Mouse (Mus musculus): ENCODE measurements around the gene Serpina9. TPM values are rescaled to one million over a fixed set of nuclear protein-coding genes. Genes with fewer than 3 reads are reported as not detected.
"Not testable (repeated sequence)": the region's sequence is repeated elsewhere in the genome, so short reads cannot be mapped to it uniquely, and the experiment has no call there.

Gene Serpina9
- polyA plus RNA-seq, 1 experiment from 2014 or later, result not detected

DNA sequence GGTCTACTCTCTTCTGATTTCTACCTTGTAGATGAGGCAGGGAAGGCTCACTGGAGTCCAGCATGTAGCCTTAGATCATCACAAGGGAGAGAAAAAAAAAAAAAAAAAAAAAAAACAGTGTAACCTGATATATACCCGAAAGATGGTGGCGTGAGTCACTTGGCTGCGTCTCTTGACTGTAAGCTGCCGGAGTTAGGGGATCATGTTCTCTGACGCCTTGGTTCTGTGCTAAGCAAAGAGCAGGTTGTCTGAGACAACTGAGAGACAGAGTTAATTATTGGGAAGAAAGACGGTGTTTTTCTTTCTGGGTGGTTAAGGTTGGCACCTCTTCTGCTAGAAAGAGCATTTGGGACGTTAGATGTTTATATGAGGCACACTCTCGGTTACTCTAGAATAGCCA lies 50.7 kb downstream of the Serpina9 start:
- no peaks in the 10 kb centered on the region for H3K4me1 ChIP-seq (ENCODE audit: control insufficient read depth, insufficient read depth, low read length)
- no peak overlapping the region for H3K4me3 ChIP-seq (ENCODE audit: low read depth, low read length)
- ATAC-seq (ENCODE audit: low FRiP score) (no peak), DNase-seq (ENCODE audit: low spot score, missing footprints) (no peak)
- no peaks in the 10 kb centered on the region for H3K27me3 ChIP-seq (ENCODE audit: control insufficient read depth, insufficient read depth, low read length)
- no peaks in the 10 kb centered on the region for H3K9me3 ChIP-seq (ENCODE audit: control insufficient read depth, low read length)
- H3K36me3 ChIP-seq (ENCODE audit: control insufficient read depth, insufficient read depth, low read length), result no peaks in the 10 kb centered on the region
- WGBS, result 94% methylated on average over 8 of the region's 8 CpGs
- no peak overlapping the region for H3K9ac ChIP-seq (ENCODE audit: low read length)
- no peak overlapping the region for H3K4me2 ChIP-seq
- no peak overlapping the region for H3K27ac ChIP-seq (ENCODE audit: low read depth, low read length)

DNA sequence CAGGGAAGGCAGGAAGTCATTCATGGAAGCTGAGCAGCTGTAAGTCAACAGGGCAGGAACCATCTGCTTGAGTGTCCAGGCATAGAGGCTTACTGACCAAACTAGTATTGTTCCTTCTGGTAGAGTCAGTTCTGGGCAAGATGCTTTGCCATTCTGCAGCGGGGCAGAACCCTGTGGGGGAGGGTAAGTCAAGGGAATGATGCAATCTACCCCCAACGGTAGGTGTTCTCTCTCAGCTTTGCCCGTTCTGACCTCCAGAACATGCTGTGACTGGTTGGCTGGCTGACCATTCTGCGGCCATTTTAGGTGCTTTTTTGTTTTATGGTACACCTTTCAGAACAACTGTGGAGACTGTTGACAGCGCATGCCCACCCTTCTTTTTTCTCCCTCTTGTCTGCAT lies 51.2 kb downstream of the Serpina9 start:
- no peaks in the 10 kb centered on the region for H3K27me3 ChIP-seq (ENCODE audit: control insufficient read depth, insufficient read depth, low read length)
- H3K4me1 ChIP-seq (ENCODE audit: control insufficient read depth, insufficient read depth, low read length), result no peaks in the 10 kb centered on the region
- H3K4me3 ChIP-seq (ENCODE audit: low read depth, low read length), result no peak overlapping the region
- DNase-seq (ENCODE audit: low spot score, missing footprints) (no peak), ATAC-seq (ENCODE audit: low FRiP score) (no peak)
- no peak overlapping the region for H3K4me2 ChIP-seq
- WGBS, result 88% methylated on average over 5 of the region's 5 CpGs
- no peak overlapping the region for H3K9ac ChIP-seq (ENCODE audit: low read length)
- H3K9me3 ChIP-seq (ENCODE audit: control insufficient read depth, low read length), result no peaks in the 10 kb centered on the region
- no peaks in the 10 kb centered on the region for H3K36me3 ChIP-seq (ENCODE audit: control insufficient read depth, insufficient read depth, low read length)
- H3K27ac ChIP-seq (ENCODE audit: low read depth, low read length), result no peak overlapping the region

DNA sequence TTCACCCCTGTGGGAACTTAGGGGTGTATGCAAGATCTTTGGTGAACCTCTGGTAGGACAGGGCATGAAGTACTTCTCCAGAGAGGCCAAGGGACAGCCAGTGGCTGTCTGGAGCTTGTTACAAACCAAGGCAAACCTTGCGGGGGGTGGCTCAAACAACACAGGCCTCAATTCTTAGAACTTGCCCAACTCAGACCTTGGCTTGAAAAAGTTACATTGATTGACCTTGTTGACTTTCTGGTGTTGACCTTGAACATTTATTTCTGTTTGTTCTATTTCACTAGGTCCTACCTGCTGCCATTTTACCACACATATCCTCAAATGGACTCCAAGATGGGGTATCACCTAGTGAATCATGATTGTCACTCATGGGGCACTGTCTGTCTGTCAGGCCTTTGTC lies 51.8 kb downstream of the Serpina9 start:
- Histone ChIP-seq H3K9me3 (ENCODE audit: control insufficient read depth, low read length) (no peaks in the 10 kb centered on the region), H3K36me3 (ENCODE audit: control insufficient read depth, insufficient read depth, low read length) (no peaks in the 10 kb centered on the region), H3K27me3 (ENCODE audit: control insufficient read depth, insufficient read depth, low read length) (no peaks in the 10 kb centered on the region), H3K4me1 (ENCODE audit: control insufficient read depth, insufficient read depth, low read length) (no peaks in the 10 kb centered on the region), H3K9ac (ENCODE audit: low read length) (no peak overlapping the region), H3K4me2 (no peak overlapping the region), H3K4me3 (ENCODE audit: low read depth, low read length) (no peak overlapping the region), H3K27ac (ENCODE audit: low read depth, low read length) (no peak overlapping the region)
- WGBS, result 94% methylated on average over 1 of the region's 1 CpGs
- ATAC-seq (ENCODE audit: low FRiP score) (no peak), DNase-seq (ENCODE audit: low spot score, missing footprints) (no peak)

- H3K4me3 ChIP-seq (ENCODE audit: low read depth, low read length), result no peak within 1 kb of the TSS
- no peaks in the 10 kb centered on the region for H3K4me1 ChIP-seq (ENCODE audit: control insufficient read depth, insufficient read depth, low read length)
- no peaks in the 10 kb centered on the region for H3K9me3 ChIP-seq (ENCODE audit: control insufficient read depth, low read length)
- H3K27me3 ChIP-seq (ENCODE audit: control insufficient read depth, insufficient read depth, low read length), result no peaks in the 10 kb centered on the region
- no peak within 1 kb of the TSS for H3K27ac ChIP-seq (ENCODE audit: low read depth, low read length)
- DNase-seq (ENCODE audit: low spot score, missing footprints) (no peak), ATAC-seq (ENCODE audit: low FRiP score) (no peak)
- no peak within 1 kb of the TSS for H3K9ac ChIP-seq (ENCODE audit: low read length)
- no peaks in the 10 kb centered on the region for H3K36me3 ChIP-seq (ENCODE audit: control insufficient read depth, insufficient read depth, low read length)
- no peak within 1 kb of the TSS for H3K4me2 ChIP-seq
- 83% methylated on average over 3 of the region's 3 CpGs for whole genome bisulfite sequencing
These were observed 54.8 kb downstream of the Serpina9 start, which contains the start of gene Serpina1e for GRCm38 (mm10) chr12:103958798-103959197. TSS of gene Serpina1e (minus strand) at chr12:103958975.

DNA sequence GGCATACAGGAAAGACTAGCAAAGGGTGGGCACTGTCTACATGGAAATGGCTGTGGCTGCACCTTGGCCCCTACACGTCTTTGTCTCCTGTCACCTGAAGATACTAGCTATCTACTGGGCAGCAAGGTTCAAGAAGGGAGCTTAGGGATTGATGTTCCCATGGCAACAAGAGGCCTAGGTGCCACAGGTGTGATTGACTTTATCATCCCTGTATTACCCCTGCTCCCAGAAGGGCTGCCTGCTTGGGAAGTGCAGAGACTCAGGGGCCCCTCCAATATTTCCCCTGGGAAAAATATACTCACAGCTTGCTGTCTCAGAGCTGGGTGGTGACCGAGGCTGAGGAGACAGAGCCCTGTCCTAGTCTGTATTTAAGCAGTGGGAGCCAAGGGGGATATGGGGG lies 57.0 kb downstream of the Serpina9 start:
- H3K27me3 ChIP-seq (ENCODE audit: control insufficient read depth, insufficient read depth, low read length); H3K36me3 ChIP-seq (ENCODE audit: control insufficient read depth, insufficient read depth, low read length); H3K4me2 ChIP-seq; H3K9me3 ChIP-seq (ENCODE audit: control insufficient read depth, low read length); H3K4me1 ChIP-seq (ENCODE audit: control insufficient read depth, insufficient read depth, low read length); H3K4me3 ChIP-seq (ENCODE audit: low read depth, low read length); H3K9ac ChIP-seq (ENCODE audit: low read length); H3K27ac ChIP-seq (ENCODE audit: low read depth, low read length); DNase-seq (ENCODE audit: low spot score, missing footprints); ATAC-seq (ENCODE audit: low FRiP score): not testable (repeated sequence)
- 79% methylated on average over 2 of the region's 2 CpGs for WGBS

DNA sequence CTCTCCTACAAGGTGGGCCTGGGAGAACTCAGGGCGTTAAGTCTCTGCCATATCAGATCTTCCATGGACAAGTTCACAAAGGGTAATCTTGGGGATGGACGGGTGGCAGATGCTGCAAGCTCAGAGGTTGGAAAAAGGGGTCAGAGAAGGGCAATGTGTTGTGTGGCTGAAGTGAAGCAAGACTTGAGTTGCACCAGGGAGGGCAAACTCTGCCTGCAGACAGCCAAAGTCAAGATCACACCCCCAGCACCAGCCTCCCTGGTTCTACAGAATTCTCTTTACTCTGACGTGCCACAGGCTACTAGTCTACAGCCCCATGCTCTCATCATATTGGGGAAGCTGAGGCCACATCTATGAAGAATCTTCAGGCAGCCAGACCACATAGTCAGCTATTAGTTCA lies 60.6 kb downstream of the Serpina9 start:
- H3K4me2 ChIP-seq; H3K27ac ChIP-seq (ENCODE audit: low read depth, low read length); ATAC-seq (ENCODE audit: low FRiP score); H3K9ac ChIP-seq (ENCODE audit: low read length); H3K4me1 ChIP-seq (ENCODE audit: control insufficient read depth, insufficient read depth, low read length); H3K27me3 ChIP-seq (ENCODE audit: control insufficient read depth, insufficient read depth, low read length); H3K9me3 ChIP-seq (ENCODE audit: control insufficient read depth, low read length); H3K36me3 ChIP-seq (ENCODE audit: control insufficient read depth, insufficient read depth, low read length); H3K4me3 ChIP-seq (ENCODE audit: low read depth, low read length); DNase-seq (ENCODE audit: low spot score, missing footprints): not testable (repeated sequence)
- 84% methylated on average over 3 of the region's 3 CpGs for WGBS

- H3K4me2 ChIP-seq, result no peak overlapping the region
- DNase-seq (ENCODE audit: low spot score, missing footprints) (no peak), ATAC-seq (ENCODE audit: low FRiP score) (no peak)
- no peaks in the 10 kb centered on the region for H3K27me3 ChIP-seq (ENCODE audit: control insufficient read depth, insufficient read depth, low read length)
- H3K27ac ChIP-seq (ENCODE audit: low read depth, low read length), result no peak overlapping the region
- WGBS, result 86% methylated on average over 4 of the region's 4 CpGs
- no peak overlapping the region for H3K4me3 ChIP-seq (ENCODE audit: low read depth, low read length)
- H3K4me1 ChIP-seq (ENCODE audit: control insufficient read depth, insufficient read depth, low read length), result no peaks in the 10 kb centered on the region
- no peaks in the 10 kb centered on the region for H3K36me3 ChIP-seq (ENCODE audit: control insufficient read depth, insufficient read depth, low read length)
- peaks cover 3% of the 10 kb centered on the region; the same call in 1 of the 2 replicates for H3K9me3 ChIP-seq (ENCODE audit: control insufficient read depth, low read length)
- no peak overlapping the region for H3K9ac ChIP-seq (ENCODE audit: low read length)
These were observed 67.3 kb downstream of the Serpina9 start for GRCm38 (mm10) chr12:103946243-103946642.

Other genes with a start within 250 kb of the Serpina9 start
- gene Serpina1d, start 240.2 kb downstream of the Serpina9 start, polyA plus RNA-seq (2014; fragmentation: Nextera tagmentation; extraction: Ambion mirVana), result not detected in 2 replicates
- gene Serpina1b, start 183.4 kb downstream of the Serpina9 start, polyA plus RNA-seq (2014; fragmentation: Nextera tagmentation; extraction: Ambion mirVana), result not detected in 2 replicates
- not detected in 2 replicates for gene Serpina1a, start 150.2 kb downstream of the Serpina9 start, polyA plus RNA-seq (2014; fragmentation: Nextera tagmentation; extraction: Ambion mirVana)
- gene Serpina1c, start 108.9 kb downstream of the Serpina9 start, polyA plus RNA-seq (2014; fragmentation: Nextera tagmentation; extraction: Ambion mirVana), result not detected in 2 replicates
- not detected in 2 replicates for gene Serpina1e, start 54.8 kb downstream of the Serpina9 start, polyA plus RNA-seq (2014; fragmentation: Nextera tagmentation; extraction: Ambion mirVana)
- not detected in 2 replicates for gene Serpina11, start 23.8 kb downstream of the Serpina9 start, polyA plus RNA-seq (2014; fragmentation: Nextera tagmentation; extraction: Ambion mirVana)
- gene Serpina12, start 30.7 kb upstream of the Serpina9 start, polyA plus RNA-seq (2014; fragmentation: Nextera tagmentation; extraction: Ambion mirVana), result not detected in 2 replicates
- not detected in 2 replicates for gene Serpina5, start 87.4 kb upstream of the Serpina9 start, polyA plus RNA-seq (2014; fragmentation: Nextera tagmentation; extraction: Ambion mirVana)
- not detected in 2 replicates for gene Serpina3a, start 99.0 kb upstream of the Serpina9 start, polyA plus RNA-seq (2014; fragmentation: Nextera tagmentation; extraction: Ambion mirVana)
- not detected in 2 replicates for gene Serpina3b, start 114.2 kb upstream of the Serpina9 start, polyA plus RNA-seq (2014; fragmentation: Nextera tagmentation; extraction: Ambion mirVana)
- not detected in 2 replicates for gene Serpina3c, start 140.1 kb upstream of the Serpina9 start, polyA plus RNA-seq (2014; fragmentation: Nextera tagmentation; extraction: Ambion mirVana)
- 0.40 and 0.55 TPM in 2 replicates for gene Serpina3f, start 200.8 kb upstream of the Serpina9 start, polyA plus RNA-seq (2014; fragmentation: Nextera tagmentation; extraction: Ambion mirVana)
- gene Serpina3g, start 222.5 kb upstream of the Serpina9 start, polyA plus RNA-seq (2014; fragmentation: Nextera tagmentation; extraction: Ambion mirVana), result 0.26 and 0.44 TPM in 2 replicates
- gene Serpina3i, start 249.4 kb upstream of the Serpina9 start, polyA plus RNA-seq (2014; fragmentation: Nextera tagmentation; extraction: Ambion mirVana), result 0.14 TPM in 1 of 2 replicates, not detected in the other

All from midbrain, embryonic 11.5 days (tissue).